Mouse (Mus musculus) forebrain, embryonic 11.5 days (tissue): Measurements from ENCODE around the gene Tspan13. TPM values are rescaled to one million over a fixed set of nuclear protein-coding genes. Genes with fewer than 3 reads are reported as not detected.

Experiments used
- ATAC-seq: fragments of 200-750 bp; cut with Nextera tagmentation; replicated peaks from 2 replicates; pipeline ENCODE4 v1.8.0; 2017; ENCODE audit warnings: moderate TSS enrichment; ENCODE audit not compliant: low FRiP score
- DNase-seq: peaks from one replicate; pipeline ENCODE4 v3.0.0-alpha.2; 2017; ENCODE audit warnings: low spot score
- H3K27ac ChIP-seq: fragments of 300-500 bp; sonication (generic); 2 replicates; pipeline ENCODE4 v1.5.1; 2014; ENCODE audit warnings: low read depth, low read length
- H3K27me3 ChIP-seq: fragments of 300-500 bp; sonication (generic); 2 replicates; pipeline ENCODE4 v1.6.1; 2014; ENCODE audit warnings: mild to moderate bottlenecking, low read length, mixed read lengths; ENCODE audit not compliant: control insufficient read depth, insufficient read depth
- H3K36me3 ChIP-seq: fragments of 300-500 bp; sonication (generic); 2 replicates; pipeline ENCODE4 v1.6.1; 2014; ENCODE audit warnings: mild to moderate bottlenecking, low read length, moderate library complexity, mixed read lengths; ENCODE audit not compliant: control insufficient read depth, insufficient read depth
- H3K4me1 ChIP-seq: fragments of 300-500 bp; sonication (generic); replicated peaks from 2 replicates; pipeline ENCODE4 v1.6.1; 2014; ENCODE audit warnings: low read length, mixed read lengths; ENCODE audit not compliant: control insufficient read depth, insufficient read depth
- H3K4me2 ChIP-seq: fragments of 300-500 bp; sonication (generic); 2 replicates; pipeline ENCODE4 v1.6.1; 2014; ENCODE audit warnings: low read depth, mild to moderate bottlenecking, low read length, moderate library complexity, mixed read lengths; ENCODE audit not compliant: severe bottlenecking
- H3K4me3 ChIP-seq: fragments of 300-500 bp; sonication (generic); 2 replicates; pipeline ENCODE4 v1.5.1; 2014; ENCODE audit warnings: low read depth, low read length
- H3K9ac ChIP-seq: fragments of 300-500 bp; sonication (generic); 2 replicates; pipeline ENCODE4 v1.6.1; 2014; ENCODE audit warnings: low read length
- H3K9me3 ChIP-seq: fragments of 300-500 bp; sonication (generic); 2 replicates; pipeline ENCODE4 v1.6.1; 2016; ENCODE audit warnings: low read length, mixed read lengths; ENCODE audit not compliant: control insufficient read depth
- WGBS: fragments of 180-500 bp; shearing (Covaris S2); extraction: QIAGEN DNeasy Blood & Tissue Kit; methylation state at CpG from one replicate; pipeline ENCODE4 v1.1.7; 2014; 5-methylcytosine and 5-hydroxymethylcytosine counted together
- polyA plus RNA-seq: library from polyadenylated mRNA; unstranded; fragments of >200 nt; fragmentation: Nextera tagmentation; extraction: Ambion mirVana; gene quantifications from 2 replicates; pipeline ENCODE4 v1.2.1, GENCODE M21; 2014

The Tspan13 gene
- polyA plus RNA-seq, 1 experiment from 2014 or later: 199 TPM

DNA sequence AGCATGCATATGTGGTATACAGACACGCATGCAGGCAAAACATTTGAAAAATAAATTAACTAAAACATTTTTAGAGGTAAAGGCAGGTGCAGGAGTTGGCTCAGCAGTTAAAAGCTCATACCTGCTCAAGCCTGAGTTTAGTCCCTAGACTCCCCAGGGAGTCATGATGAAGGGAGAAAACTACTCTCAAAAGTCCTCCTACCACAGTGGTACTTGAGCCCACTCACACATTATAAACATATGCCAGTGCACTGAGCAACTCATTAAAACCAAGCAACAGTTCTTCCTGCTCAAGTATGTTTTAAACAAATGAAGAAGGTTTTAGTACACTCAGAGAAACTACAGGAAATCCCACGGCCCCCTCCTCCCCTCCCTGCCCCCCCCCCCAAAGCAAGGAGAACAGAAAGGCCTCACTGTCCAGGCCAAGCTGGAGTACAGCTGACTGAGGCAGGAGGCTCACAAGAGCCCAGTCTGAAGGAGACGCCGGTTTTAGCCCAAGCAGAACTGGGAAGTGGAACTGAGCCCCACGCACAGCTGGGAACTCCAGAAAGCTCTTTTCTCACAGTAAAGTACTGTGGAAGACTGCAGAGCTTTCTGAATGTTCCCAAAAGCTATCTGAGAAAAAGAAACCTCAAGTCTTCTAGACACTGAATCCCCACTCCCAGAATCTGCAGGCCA, 13.2 kb downstream of the Tspan13 start:
- no peak overlapping the region for H3K9ac ChIP-seq

DNA sequence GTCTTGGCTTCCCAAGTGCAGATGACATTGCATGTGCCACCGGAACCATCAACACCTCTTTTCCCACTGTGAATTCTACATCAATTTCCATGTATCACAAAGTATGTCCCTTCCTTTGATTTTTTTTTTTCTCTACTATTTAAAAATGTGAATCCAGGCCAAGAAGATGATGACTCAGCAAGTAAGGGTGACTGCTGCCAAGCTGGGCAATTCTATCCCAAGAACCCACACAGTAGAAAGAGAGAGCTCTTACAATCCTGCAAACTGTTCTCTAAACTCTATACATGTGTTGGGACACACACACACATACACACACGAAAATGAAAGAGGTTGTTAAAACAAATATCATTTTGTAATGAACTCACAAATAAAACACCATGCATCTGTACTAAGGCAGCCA, 15.1 kb downstream of the Tspan13 start:
- WGBS: 96% methylated on average over 2 of the region's 2 CpGs
- no peaks in the 10 kb centered on the region for H3K27me3 ChIP-seq
- no peak overlapping the region for H3K4me2 ChIP-seq
- no peaks in the 10 kb centered on the region for H3K4me1 ChIP-seq
- H3K4me3 ChIP-seq: no peak overlapping the region
- H3K9me3 ChIP-seq: no peaks in the 10 kb centered on the region
- DNase-seq (no peak), ATAC-seq (no peak)
- no peak overlapping the region for H3K9ac ChIP-seq
- no peak overlapping the region for H3K27ac ChIP-seq
- H3K36me3 ChIP-seq: no peaks in the 10 kb centered on the region; the same call in 1 of the 2 replicates

More for the DNA sequence above, 13.2 kb downstream of the Tspan13 start:
- no peak for ATAC-seq
- no peak overlapping the region for H3K4me3 ChIP-seq
- H3K9me3 ChIP-seq: no peaks in the 10 kb centered on the region
- no peak overlapping the region for H3K27ac ChIP-seq
- 74% methylated on average over 5 of the region's 5 CpGs for WGBS
- no peaks in the 10 kb centered on the region; the same call in 1 of the 2 replicates for H3K36me3 ChIP-seq
- no peaks in the 10 kb centered on the region for H3K4me1 ChIP-seq
- DNase-seq: no peak
- no peak overlapping the region for H3K4me2 ChIP-seq
- no peaks in the 10 kb centered on the region for H3K27me3 ChIP-seq

DNA sequence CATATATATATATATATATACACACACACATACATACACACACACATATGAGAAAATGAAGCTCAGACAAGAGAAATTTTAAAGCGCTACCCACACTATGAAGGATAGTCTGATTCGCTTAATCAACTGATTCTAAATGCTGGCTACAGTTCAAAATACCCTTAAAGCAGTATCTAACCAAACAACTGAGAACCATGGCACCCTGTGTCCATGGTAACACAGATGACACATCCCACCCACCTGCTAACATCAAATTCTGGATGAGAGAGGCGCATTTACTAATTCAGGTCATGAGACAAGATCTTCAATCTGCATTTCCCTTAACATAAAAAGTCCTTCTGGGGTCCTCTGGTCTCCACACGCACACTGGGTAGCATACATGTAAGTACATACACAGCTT, 16.2 kb downstream of the Tspan13 start:
- no peak overlapping the region for H3K4me3 ChIP-seq
- no peak overlapping the region for H3K9ac ChIP-seq
- no peak for DNase-seq
- H3K36me3 ChIP-seq: no peaks in the 10 kb centered on the region; the same call in 1 of the 2 replicates
- H3K27ac ChIP-seq: no peak overlapping the region
- H3K27me3 ChIP-seq: no peaks in the 10 kb centered on the region
- no peak overlapping the region for H3K4me2 ChIP-seq
- H3K4me1 ChIP-seq: no peaks in the 10 kb centered on the region
- no peak for ATAC-seq
- WGBS: 92% methylated on average over 4 of the region's 4 CpGs
- no peaks in the 10 kb centered on the region for H3K9me3 ChIP-seq

DNA sequence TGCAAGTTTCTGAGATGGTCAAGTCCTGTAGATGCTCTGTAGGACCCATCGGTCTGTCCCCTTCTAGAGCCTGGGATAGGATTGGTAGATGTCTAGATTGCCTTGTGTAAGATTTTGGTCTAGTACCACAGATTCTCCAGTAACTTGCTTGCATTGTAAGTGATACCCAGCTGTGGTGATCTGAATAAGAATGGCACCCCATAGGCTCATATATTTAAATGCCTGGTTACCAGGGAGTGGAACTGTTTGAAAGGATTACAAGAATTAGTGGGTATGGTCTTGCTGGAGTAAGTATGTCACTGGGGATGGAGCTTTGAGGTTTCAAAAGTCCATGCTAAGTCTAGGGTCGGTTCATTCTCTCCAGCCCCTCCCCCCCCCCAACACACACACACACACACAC, 21.6 kb downstream of the Tspan13 start:
- Histone ChIP-seq H3K27me3 (no peaks in the 10 kb centered on the region), H3K4me1 (no peaks in the 10 kb centered on the region), H3K27ac (no peak overlapping the region), H3K9ac (no peak overlapping the region), H3K36me3 (peaks cover 2% of the 10 kb centered on the region; the same call in 1 of the 2 replicates), H3K9me3 (no peaks in the 10 kb centered on the region; the same call in 1 of the 2 replicates), H3K4me3 (no peak overlapping the region), H3K4me2 (no peak overlapping the region)
- DNase-seq (no peak), ATAC-seq (no peak)
- 86% methylated on average over 2 of the region's 2 CpGs for WGBS

DNA sequence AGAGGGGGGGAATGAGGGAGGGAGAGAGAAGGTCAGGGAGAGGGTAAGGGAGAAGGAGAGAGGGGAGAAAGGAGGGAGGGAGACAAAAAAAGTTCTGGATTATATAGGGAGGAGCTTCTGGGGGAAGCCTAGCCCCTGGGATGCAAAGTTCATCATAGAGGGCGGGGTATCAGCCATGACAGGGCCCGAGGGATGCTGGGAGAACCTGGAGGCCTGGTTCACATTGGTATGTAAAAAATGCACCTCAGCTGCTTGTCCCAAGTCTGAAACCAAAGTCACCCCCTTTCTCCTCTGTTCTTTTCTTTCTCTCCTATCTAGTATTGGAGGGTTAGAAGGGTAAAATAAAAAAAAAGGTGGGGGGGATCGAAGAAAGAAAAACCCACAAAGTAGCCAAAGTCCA, 22.2 kb downstream of the Tspan13 start:
- Histone ChIP-seq H3K4me2 (no peak overlapping the region), H3K27ac (no peak overlapping the region), H3K27me3 (no peaks in the 10 kb centered on the region), H3K4me3 (no peak overlapping the region), H3K9ac (no peak overlapping the region), H3K4me1 (no peaks in the 10 kb centered on the region), H3K36me3 (peaks cover 2% of the 10 kb centered on the region; the same call in 1 of the 2 replicates), H3K9me3 (no peaks in the 10 kb centered on the region; the same call in 1 of the 2 replicates)
- 96% methylated on average over 3 of the region's 3 CpGs for WGBS
- DNase-seq: no peak
- ATAC-seq: no peak

DNA sequence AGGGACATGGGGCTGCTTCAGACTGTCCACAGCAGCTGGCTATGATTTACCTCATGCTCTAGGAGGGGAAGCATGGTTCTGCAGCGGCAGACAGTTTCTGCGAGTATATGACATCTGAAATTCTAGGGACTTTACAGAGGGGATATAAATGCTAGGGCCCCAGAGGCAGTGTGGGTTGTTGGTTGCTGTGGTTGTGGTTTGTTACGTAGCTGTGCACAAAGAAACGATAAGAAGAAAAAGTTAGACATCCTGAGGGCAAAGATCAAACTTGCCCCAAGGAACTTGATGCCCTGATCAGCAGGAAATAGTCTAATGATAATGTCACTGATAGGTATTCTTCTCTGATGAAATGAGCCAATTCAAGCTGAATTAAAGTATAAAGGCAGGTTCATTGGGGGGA, 22.7 kb downstream of the Tspan13 start:
- peaks cover 2% of the 10 kb centered on the region; the same call in 1 of the 2 replicates for H3K36me3 ChIP-seq
- WGBS: 86% methylated on average over 4 of the region's 4 CpGs

DNA sequence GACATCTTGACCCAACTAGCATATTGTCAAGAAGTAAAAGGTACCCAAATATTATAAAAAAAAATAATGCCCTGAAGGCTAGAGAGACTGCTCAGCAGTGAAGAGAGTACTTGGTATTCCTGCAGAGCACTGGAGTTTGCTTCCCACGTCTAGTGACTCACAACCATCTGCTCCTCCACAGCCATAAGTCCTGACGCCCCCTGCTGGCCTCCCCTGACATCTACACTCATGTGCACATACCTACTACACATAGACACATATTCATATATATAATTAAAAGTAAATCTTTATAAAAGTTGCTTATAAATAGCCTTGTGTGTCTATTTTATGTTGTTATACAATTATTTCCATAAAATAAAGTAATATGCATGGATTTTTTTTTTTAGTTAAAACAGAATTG, 24.5 kb downstream of the Tspan13 start:
- Histone ChIP-seq H3K4me2 (no peak overlapping the region), H3K4me3 (no peak overlapping the region), H3K9me3 (no peaks in the 10 kb centered on the region; the same call in 1 of the 2 replicates), H3K4me1 (no peaks in the 10 kb centered on the region), H3K27me3 (no peaks in the 10 kb centered on the region), H3K9ac (no peak overlapping the region), H3K36me3 (peaks cover 2% of the 10 kb centered on the region; the same call in 1 of the 2 replicates), H3K27ac (no peak overlapping the region)
- no peak for DNase-seq
- WGBS: 78% methylated on average over 2 of the region's 2 CpGs
- ATAC-seq: no peak

More for the DNA sequence above, 22.7 kb downstream of the Tspan13 start:
- H3K4me1 ChIP-seq: no peaks in the 10 kb centered on the region
- no peak overlapping the region for H3K4me3 ChIP-seq
- DNase-seq (no peak), ATAC-seq (no peak)
- no peak overlapping the region for H3K4me2 ChIP-seq
- H3K9ac ChIP-seq: no peak overlapping the region
- no peaks in the 10 kb centered on the region; the same call in 1 of the 2 replicates for H3K9me3 ChIP-seq
- no peaks in the 10 kb centered on the region for H3K27me3 ChIP-seq
- no peak overlapping the region for H3K27ac ChIP-seq

DNA sequence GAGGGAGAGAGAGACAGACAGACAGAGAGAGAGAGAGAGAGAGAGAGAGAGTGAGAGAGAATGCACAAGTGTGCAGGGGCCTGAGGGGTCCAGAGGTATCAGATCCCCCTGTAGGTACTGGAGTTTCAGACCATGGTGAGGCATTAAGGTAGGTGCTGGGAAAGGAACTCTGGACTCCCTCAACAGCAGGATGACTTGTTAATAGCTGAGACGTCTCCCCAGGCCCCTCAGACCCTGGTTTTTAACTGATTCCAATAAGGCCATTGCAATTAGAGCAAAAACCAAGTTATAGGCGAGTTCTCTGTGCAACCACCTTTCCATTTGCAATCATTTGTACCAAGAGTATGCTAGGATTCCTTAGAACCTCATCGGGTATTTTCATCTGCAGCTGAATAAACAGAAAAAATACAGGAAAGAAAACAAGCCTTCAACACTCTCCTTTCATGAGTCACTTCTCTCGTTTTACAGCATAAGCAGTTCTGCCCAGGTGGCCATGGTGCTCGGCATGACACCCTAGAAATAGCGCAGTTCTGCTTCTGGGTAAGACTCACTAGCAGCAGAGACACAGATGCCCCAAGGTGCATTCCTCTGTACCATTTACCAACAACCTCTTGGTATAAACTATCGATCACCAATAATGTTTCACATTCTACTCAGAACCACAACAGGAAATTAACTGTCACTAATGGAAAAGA, 28.9 kb downstream of the Tspan13 start:
- 74% methylated on average over 7 of the region's 7 CpGs for WGBS
- DNase-seq (no peak), ATAC-seq (no peak)
- no peaks in the 10 kb centered on the region for H3K4me1 ChIP-seq
- no peaks in the 10 kb centered on the region for H3K27me3 ChIP-seq
- H3K36me3 ChIP-seq: peaks cover 2% of the 10 kb centered on the region; the same call in 1 of the 2 replicates
- no peak overlapping the region for H3K4me2 ChIP-seq
- H3K4me3 ChIP-seq: no peak overlapping the region
- no peak overlapping the region for H3K27ac ChIP-seq
- no peak overlapping the region for H3K9ac ChIP-seq
- H3K9me3 ChIP-seq: no peaks in the 10 kb centered on the region; the same call in 1 of the 2 replicates
